Mouse (Mus musculus): ENCODE data around the gene Ccl12. TPM values are rescaled to one million over a fixed set of nuclear protein-coding genes. Genes with fewer than 3 reads are reported as not detected.

Gene Ccl12
- polyA plus RNA-seq, 1 experiment from 2014 or later = 0.66 TPM

GRCm38 (mm10) chr11:82073686-82074085, 28.0 kb upstream of the Ccl12 start:
- Histone ChIP-seq H3K27ac (ENCODE audit: low read depth, low read length) (no peak overlapping the region), H3K4me3 (ENCODE audit: low read depth, low read length) (no peak overlapping the region), H3K27me3 (ENCODE audit: control insufficient read depth, insufficient read depth, low read length) (no peaks in the 10 kb centered on the region), H3K36me3 (ENCODE audit: control insufficient read depth, insufficient read depth, low read length) (no peaks in the 10 kb centered on the region), H3K4me2 (no peak overlapping the region), H3K9me3 (replicated peaks; ENCODE audit: control insufficient read depth, low read length) (no peaks in the 10 kb centered on the region), H3K9ac (ENCODE audit: low read depth, low read length) (no peak overlapping the region), H3K4me1 (ENCODE audit: control insufficient read depth, insufficient read depth, low read length) (no peaks in the 10 kb centered on the region)
- no peak for ATAC-seq (replicated peaks; ENCODE audit: insufficient number of reproducible peaks, low FRiP score, low TSS enrichment)
- 73% methylated on average over 3 of the region's 3 CpGs for WGBS (ENCODE audit: insufficient replicate concordance)

GRCm38 (mm10) chr11:82077031-82077430, 24.6 kb upstream of the Ccl12 start:
- Histone ChIP-seq H3K27me3 (ENCODE audit: control insufficient read depth, insufficient read depth, low read length) (no peaks in the 10 kb centered on the region), H3K9ac (ENCODE audit: low read depth, low read length) (no peak overlapping the region), H3K4me2 (no peak overlapping the region), H3K4me1 (ENCODE audit: control insufficient read depth, insufficient read depth, low read length) (no peaks in the 10 kb centered on the region), H3K36me3 (ENCODE audit: control insufficient read depth, insufficient read depth, low read length) (no peaks in the 10 kb centered on the region), H3K4me3 (ENCODE audit: low read depth, low read length) (no peak overlapping the region), H3K27ac (ENCODE audit: low read depth, low read length) (no peak overlapping the region), H3K9me3 (replicated peaks; ENCODE audit: control insufficient read depth, low read length) (no peaks in the 10 kb centered on the region)
- no peak for ATAC-seq (replicated peaks; ENCODE audit: insufficient number of reproducible peaks, low FRiP score, low TSS enrichment)
- WGBS (ENCODE audit: insufficient replicate concordance) = 62% methylated on average over 3 of the region's 3 CpGs

GRCm38 (mm10) chr11:82078136-82078730, 23.4 kb upstream of the Ccl12 start:
- no peak overlapping the region for H3K4me2 ChIP-seq
- no peaks in the 10 kb centered on the region for H3K27me3 ChIP-seq (ENCODE audit: control insufficient read depth, insufficient read depth, low read length)
- H3K4me1 ChIP-seq (ENCODE audit: control insufficient read depth, insufficient read depth, low read length) = no peaks in the 10 kb centered on the region
- no peak overlapping the region for H3K27ac ChIP-seq (ENCODE audit: low read depth, low read length)
- no peak for ATAC-seq (replicated peaks; ENCODE audit: insufficient number of reproducible peaks, low FRiP score, low TSS enrichment)
- no peak overlapping the region for H3K4me3 ChIP-seq (ENCODE audit: low read depth, low read length)
- no peaks in the 10 kb centered on the region for H3K36me3 ChIP-seq (ENCODE audit: control insufficient read depth, insufficient read depth, low read length)
- H3K9me3 ChIP-seq (replicated peaks; ENCODE audit: control insufficient read depth, low read length) = no peaks in the 10 kb centered on the region
- H3K9ac ChIP-seq (ENCODE audit: low read depth, low read length) = no peak overlapping the region

GRCm38 (mm10) chr11:82080865-82081264, 20.8 kb upstream of the Ccl12 start:
- no peak for ATAC-seq (replicated peaks; ENCODE audit: insufficient number of reproducible peaks, low FRiP score, low TSS enrichment)
- Histone ChIP-seq H3K36me3 (ENCODE audit: control insufficient read depth, insufficient read depth, low read length) (no peaks in the 10 kb centered on the region), H3K9ac (ENCODE audit: low read depth, low read length) (no peak overlapping the region), H3K4me2 (no peak overlapping the region), H3K27me3 (ENCODE audit: control insufficient read depth, insufficient read depth, low read length) (no peaks in the 10 kb centered on the region), H3K4me3 (ENCODE audit: low read depth, low read length) (no peak overlapping the region), H3K4me1 (ENCODE audit: control insufficient read depth, insufficient read depth, low read length) (no peaks in the 10 kb centered on the region), H3K27ac (ENCODE audit: low read depth, low read length) (no peak overlapping the region), H3K9me3 (replicated peaks; ENCODE audit: control insufficient read depth, low read length) (no peaks in the 10 kb centered on the region)
- 67% methylated on average over 3 of the region's 3 CpGs for WGBS (ENCODE audit: insufficient replicate concordance)

- Histone ChIP-seq H3K4me3 (ENCODE audit: low read depth, low read length) (no peak overlapping the region), H3K36me3 (ENCODE audit: control insufficient read depth, insufficient read depth, low read length) (no peaks in the 10 kb centered on the region), H3K4me1 (ENCODE audit: control insufficient read depth, insufficient read depth, low read length) (no peaks in the 10 kb centered on the region), H3K9ac (ENCODE audit: low read depth, low read length) (no peak overlapping the region), H3K9me3 (replicated peaks; ENCODE audit: control insufficient read depth, low read length) (no peaks in the 10 kb centered on the region), H3K27ac (ENCODE audit: low read depth, low read length) (no peak overlapping the region), H3K4me2 (no peak overlapping the region), H3K27me3 (ENCODE audit: control insufficient read depth, insufficient read depth, low read length) (no peaks in the 10 kb centered on the region)
- WGBS (ENCODE audit: insufficient replicate concordance) = 86% methylated on average over 3 of the region's 3 CpGs
- ATAC-seq (replicated peaks; ENCODE audit: insufficient number of reproducible peaks, low FRiP score, low TSS enrichment) = no peak
Measured at GRCm38 (mm10) chr11:82084360-82084759, 17.3 kb upstream of the Ccl12 start.

GRCm38 (mm10) chr11:82099511-82100323, 1.9 kb upstream of the Ccl12 start:
- Histone ChIP-seq H3K27ac (ENCODE audit: low read depth, low read length) (no peak overlapping the region), H3K4me2 (no peak overlapping the region), H3K9ac (ENCODE audit: low read depth, low read length) (no peak overlapping the region), H3K4me3 (ENCODE audit: low read depth, low read length) (no peak overlapping the region), H3K9me3 (replicated peaks; ENCODE audit: control insufficient read depth, low read length) (no peaks in the 10 kb centered on the region), H3K4me1 (ENCODE audit: control insufficient read depth, insufficient read depth, low read length) (no peaks in the 10 kb centered on the region), H3K27me3 (ENCODE audit: control insufficient read depth, insufficient read depth, low read length) (no peaks in the 10 kb centered on the region), H3K36me3 (ENCODE audit: control insufficient read depth, insufficient read depth, low read length) (no peaks in the 10 kb centered on the region)
- WGBS (ENCODE audit: insufficient replicate concordance) = 70% methylated on average over 10 of the region's 10 CpGs
- no peak for ATAC-seq (replicated peaks; ENCODE audit: insufficient number of reproducible peaks, low FRiP score, low TSS enrichment)

GRCm38 (mm10) chr11:82101087-82101486, 558 bp upstream of the Ccl12 start:
- Histone ChIP-seq H3K27me3 (ENCODE audit: control insufficient read depth, insufficient read depth, low read length) (no peaks in the 10 kb centered on the region), H3K4me2 (no peak overlapping the region), H3K9ac (ENCODE audit: low read depth, low read length) (no peak overlapping the region), H3K4me3 (ENCODE audit: low read depth, low read length) (no peak overlapping the region), H3K9me3 (replicated peaks; ENCODE audit: control insufficient read depth, low read length) (no peaks in the 10 kb centered on the region), H3K4me1 (ENCODE audit: control insufficient read depth, insufficient read depth, low read length) (no peaks in the 10 kb centered on the region), H3K27ac (ENCODE audit: low read depth, low read length) (no peak overlapping the region), H3K36me3 (ENCODE audit: control insufficient read depth, insufficient read depth, low read length) (no peaks in the 10 kb centered on the region)
- no peak for ATAC-seq (replicated peaks; ENCODE audit: insufficient number of reproducible peaks, low FRiP score, low TSS enrichment)
- 80% methylated on average over 4 of the region's 4 CpGs for WGBS (ENCODE audit: insufficient replicate concordance)

GRCm38 (mm10) chr11:82109611-82110010, 8.0 kb downstream of the Ccl12 start:
- Histone ChIP-seq H3K36me3 (ENCODE audit: control insufficient read depth, insufficient read depth, low read length) (no peaks in the 10 kb centered on the region), H3K4me3 (ENCODE audit: low read depth, low read length) (no peak overlapping the region), H3K27ac (ENCODE audit: low read depth, low read length) (no peak overlapping the region), H3K4me1 (ENCODE audit: control insufficient read depth, insufficient read depth, low read length) (no peaks in the 10 kb centered on the region), H3K9me3 (replicated peaks; ENCODE audit: control insufficient read depth, low read length) (no peaks in the 10 kb centered on the region), H3K27me3 (ENCODE audit: control insufficient read depth, insufficient read depth, low read length) (no peaks in the 10 kb centered on the region), H3K9ac (ENCODE audit: low read depth, low read length) (no peak overlapping the region), H3K4me2 (no peak overlapping the region)
- ATAC-seq (replicated peaks; ENCODE audit: insufficient number of reproducible peaks, low FRiP score, low TSS enrichment) = no peak

Data from heart, embryonic 11.5 days (tissue).